Mouse (Mus musculus) embryonic stem cell, embryonic (primary cell): ENCODE results near the gene Rnf128.
"Not testable (repeated sequence)": the region's sequence is repeated elsewhere in the genome, so short reads cannot be mapped to it uniquely, and the experiment has no call there.

ENCODE experiments used
- CTCF ChIA-PET, 4 experiments: fragments of 300-600 bp in 2 of 4; fragments of 350-600 bp in 2 of 4; sonication (Branson Sonifier 250); formaldehyde crosslinking; loops; one replicate each; lab custom pipeline; 2022; ENCODE audit warnings: inconsistent platforms in 2 of 4; lab: Charles Lee
- POLR2A ChIA-PET, 4 experiments: fragments of 300-600 bp in 2 of 4; fragments of 350-600 bp in 2 of 4; sonication (Branson Sonifier 250); formaldehyde crosslinking; loops; one replicate each; lab custom pipeline; 2022; ENCODE audit warnings: antibody characterized with exemption in 4 of 4, inconsistent platforms in 1 of 4; lab: Charles Lee

Gene Rnf128

GRCm38 (mm10) chrX:139562925-139563461 is at the start of gene Rnf128:
Rnf128 (plus strand) TSS chrX:139563316.
- POLR2A ChIA-PET, result interaction anchor here in 1 of 4 experiments (0.6 kb wide), 2 partner anchors 184 to 203 kb away, joined by 3 read pairs; no protein-coding TSS in a partner anchor
- CTCF ChIA-PET, result no interaction called here

GRCm38 (mm10) chrX:139516156-139516555 is 47.0 kb upstream of the Rnf128 start:
- POLR2A ChIA-PET, result interaction anchor here in 2 of 4 experiments (0.6 to 1.2 kb wide), 2 partner anchors 94 to 647 kb away, joined by 4 to 5 read pairs; no protein-coding TSS in a partner anchor
- CTCF ChIA-PET, result no interaction called here

GRCm38 (mm10) chrX:139519251-139519650 is 43.9 kb upstream of the Rnf128 start:
- ChIA-PET POLR2A (interaction anchor here in 1 of 4 experiments (0.7 kb wide), 1 partner anchor 80 kb away, joined by 4 read pairs; no protein-coding TSS in a partner anchor), CTCF (no interaction called here)

- ChIA-PET POLR2A (no interaction called here), CTCF (no interaction called here)
Observed at GRCm38 (mm10) chrX:139524303-139525091, 38.6 kb upstream of the Rnf128 start.

- POLR2A ChIA-PET, result no interaction called here
- CTCF ChIA-PET, result no interaction called here
Observed at GRCm38 (mm10) chrX:139525724-139526123, 37.4 kb upstream of the Rnf128 start.

GRCm38 (mm10) chrX:139526984-139527383 is 36.1 kb upstream of the Rnf128 start:
- POLR2A ChIA-PET, result no interaction called here
- CTCF ChIA-PET, result no interaction called here

GRCm38 (mm10) chrX:139529678-139530077 is 33.4 kb upstream of the Rnf128 start:
- POLR2A ChIA-PET, result no interaction called here
- CTCF ChIA-PET, result no interaction called here

GRCm38 (mm10) chrX:139532293-139532692 is 30.8 kb upstream of the Rnf128 start:
- CTCF ChIA-PET, result no interaction called here
- POLR2A ChIA-PET, result no interaction called here

GRCm38 (mm10) chrX:139537641-139538397 is 25.3 kb upstream of the Rnf128 start:
- CTCF ChIA-PET, result interaction anchor here in 1 of 4 experiments (0.7 kb wide), 1 partner anchor 118 kb away, joined by 3 read pairs; no protein-coding TSS in a partner anchor
- POLR2A ChIA-PET, result no interaction called here

GRCm38 (mm10) chrX:139543726-139544125 is 19.4 kb upstream of the Rnf128 start:
- POLR2A ChIA-PET, result no interaction called here
- CTCF ChIA-PET, result interaction anchor here in 1 of 4 experiments (0.6 kb wide), 1 partner anchor 143 kb away, joined by 3 read pairs; no protein-coding TSS in a partner anchor

- CTCF ChIA-PET, result no interaction called here
- POLR2A ChIA-PET, result no interaction called here
Observed at GRCm38 (mm10) chrX:139550456-139550855, 12.7 kb upstream of the Rnf128 start.

- ChIA-PET CTCF (no interaction called here), POLR2A (no interaction called here)
Observed at GRCm38 (mm10) chrX:139552090-139552489, 11.0 kb upstream of the Rnf128 start.

GRCm38 (mm10) chrX:139562255-139562924 is 726 bp upstream of the Rnf128 start:
- CTCF ChIA-PET, result no interaction called here
- POLR2A ChIA-PET, result interaction anchor here in 1 of 4 experiments (0.6 kb wide), 1 partner anchor 204 kb away, joined by 3 read pairs; no protein-coding TSS in a partner anchor

GRCm38 (mm10) chrX:139570054-139570453 is 6.9 kb downstream of the Rnf128 start:
- CTCF ChIA-PET, result no interaction called here
- POLR2A ChIA-PET, result interaction anchor here in 2 of 4 experiments (0.9 to 1.6 kb wide), 4 partner anchors 13 to 115 kb away, joined by 3 to 4 read pairs (median 4); partner anchors contain the start of gene Tbc1d8b (in 1 of the 2)

GRCm38 (mm10) chrX:139578649-139579278 is 15.6 kb downstream of the Rnf128 start:
- POLR2A ChIA-PET, result interaction anchor here in 1 of 4 experiments (1.1 kb wide), 1 partner anchor 99 kb away, joined by 3 read pairs; the partner anchor contains the start of gene D330045A20Rik
- CTCF ChIA-PET, result no interaction called here

- POLR2A ChIA-PET, result interaction anchor here in 2 of 4 experiments (1.4 to 1.5 kb wide), 3 partner anchors 13 to 27 kb away, joined by 3 to 5 read pairs (median 4); no protein-coding TSS in a partner anchor
- CTCF ChIA-PET, result interaction anchor here in 1 of 4 experiments (0.6 kb wide), 1 partner anchor 68 kb away, joined by 3 read pairs; no protein-coding TSS in a partner anchor
Observed at GRCm38 (mm10) chrX:139583616-139584015, 20.5 kb downstream of the Rnf128 start.

GRCm38 (mm10) chrX:139586676-139587075 is 23.6 kb downstream of the Rnf128 start:
- CTCF ChIA-PET, result not testable (repeated sequence)

GRCm38 (mm10) chrX:139596404-139596803 is 33.3 kb downstream of the Rnf128 start:
- ChIA-PET POLR2A (interaction anchor here in 1 of 4 experiments (1.0 kb wide), 1 partner anchor 13 kb away, joined by 3 read pairs; no protein-coding TSS in a partner anchor), CTCF (no interaction called here)

More at GRCm38 (mm10) chrX:139586676-139587075, 23.6 kb downstream of the Rnf128 start:
- POLR2A ChIA-PET, result interaction anchor here in 1 of 4 experiments (1.6 kb wide), 1 partner anchor 24 kb away, joined by 5 read pairs; no protein-coding TSS in a partner anchor
